Mouse (Mus musculus) hindbrain, embryonic 11.5 days (tissue): ENCODE data around the gene Ccn5. TPM values are rescaled to one million over a fixed set of nuclear protein-coding genes. Genes with fewer than 3 reads are reported as not detected.

Source experiments
- ATAC-seq: fragments of 200-750 bp; cut with Nextera tagmentation; 2 replicates; pipeline ENCODE4 v1.8.0; 2017; ENCODE audit warnings: mild to moderate bottlenecking, moderate TSS enrichment, moderate library complexity; ENCODE audit not compliant: low FRiP score
- DNase-seq: peaks from one replicate; pipeline ENCODE4 v3.0.0-alpha.2; 2015; ENCODE audit warnings: low spot score
- H3K27ac ChIP-seq: fragments of 300-500 bp; sonication (generic); 2 replicates; pipeline ENCODE4 v1.5.1; 2014; ENCODE audit warnings: mild to moderate bottlenecking, low read depth, low read length
- H3K27me3 ChIP-seq: fragments of 300-500 bp; sonication (generic); 2 replicates; pipeline ENCODE4 v1.6.1; 2014; ENCODE audit warnings: mild to moderate bottlenecking, low read length, moderate library complexity, mixed read lengths; ENCODE audit not compliant: control insufficient read depth, insufficient read depth
- H3K36me3 ChIP-seq: fragments of 300-500 bp; sonication (generic); 2 replicates; pipeline ENCODE4 v1.6.1; 2014; ENCODE audit warnings: mild to moderate bottlenecking, low read length, moderate library complexity, mixed read lengths; ENCODE audit not compliant: control insufficient read depth, insufficient read depth
- H3K4me1 ChIP-seq: fragments of 300-500 bp; sonication (generic); replicated peaks from 2 replicates; pipeline ENCODE4 v1.6.1; 2014; ENCODE audit warnings: low read length, mixed read lengths; ENCODE audit not compliant: control insufficient read depth, insufficient read depth
- H3K4me2 ChIP-seq: fragments of 300-500 bp; sonication (generic); replicated peaks from 2 replicates; pipeline ENCODE4 v1.6.1; 2014; ENCODE audit warnings: mild to moderate bottlenecking, low read depth, low read length
- H3K4me3 ChIP-seq: fragments of 300-500 bp; sonication (generic); 2 replicates; pipeline ENCODE4 v1.5.1; 2014; ENCODE audit warnings: low read depth, low read length
- H3K9ac ChIP-seq: fragments of 300-500 bp; sonication (generic); 2 replicates; pipeline ENCODE4 v1.6.1; 2014; ENCODE audit warnings: low read depth, low read length
- H3K9me3 ChIP-seq: fragments of 300-500 bp; sonication (generic); 2 replicates; pipeline ENCODE4 v1.6.1; 2016; ENCODE audit warnings: low read length; ENCODE audit not compliant: control insufficient read depth
- WGBS: fragments of 180-500 bp; shearing (Covaris S2); extraction: QIAGEN DNeasy Blood & Tissue Kit; methylation state at CpG from one replicate; pipeline ENCODE4 v1.1.7; 2014; 5-methylcytosine and 5-hydroxymethylcytosine counted together
- polyA plus RNA-seq: library from polyadenylated mRNA; unstranded; fragments of >200 nt; fragmentation: Nextera tagmentation; extraction: Ambion mirVana; gene quantifications from 2 replicates; pipeline ENCODE4 v1.2.1, GENCODE M21; 2014

Gene Ccn5
- 0.17 and 0.19 TPM in 2 replicates for polyA plus RNA-seq

- 79% methylated on average over 4 of the region's 4 CpGs for WGBS
- no peaks in the 10 kb centered on the region for H3K9me3 ChIP-seq
- H3K4me1 ChIP-seq: no peaks in the 10 kb centered on the region
- H3K4me3 ChIP-seq: no peak within 1 kb of the TSS
- DNase-seq: no peak
- no peaks in the 10 kb centered on the region for H3K36me3 ChIP-seq
- no peak within 1 kb of the TSS for H3K4me2 ChIP-seq
- H3K27me3 ChIP-seq: no peaks in the 10 kb centered on the region
- H3K9ac ChIP-seq: no peak within 1 kb of the TSS
- no peak for ATAC-seq
- no peak within 1 kb of the TSS for H3K27ac ChIP-seq
These were observed at the start of gene Ccn5 for GRCm38 (mm10) chr2:163820607-163821006. Gene Ccn5 (plus strand): TSS chr2:163820861.

GRCm38 (mm10) chr2:163776661-163777060, 44.0 kb upstream of the Ccn5 start:
- Histone ChIP-seq H3K4me2 (no peak overlapping the region), H3K27me3 (no peaks in the 10 kb centered on the region), H3K36me3 (no peaks in the 10 kb centered on the region), H3K9ac (no peak overlapping the region), H3K4me3 (no peak overlapping the region), H3K9me3 (no peaks in the 10 kb centered on the region), H3K27ac (no peak overlapping the region), H3K4me1 (no peaks in the 10 kb centered on the region)
- 12% methylated on average over 13 of the region's 13 CpGs for WGBS
- ATAC-seq (no peak), DNase-seq (no peak)

- H3K9me3 ChIP-seq: no peaks in the 10 kb centered on the region
- no peak overlapping the region for H3K9ac ChIP-seq
- no peaks in the 10 kb centered on the region for H3K27me3 ChIP-seq
- 0% methylated on average over 2 of the region's 2 CpGs for WGBS
- no peak overlapping the region for H3K4me3 ChIP-seq
- DNase-seq (no peak), ATAC-seq (no peak)
- no peaks in the 10 kb centered on the region for H3K4me1 ChIP-seq
- H3K27ac ChIP-seq: no peak overlapping the region
- H3K4me2 ChIP-seq: no peak overlapping the region
- H3K36me3 ChIP-seq: no peaks in the 10 kb centered on the region
These were observed 43.6 kb upstream of the Ccn5 start for GRCm38 (mm10) chr2:163777061-163777460.

- Histone ChIP-seq H3K27ac (no peak overlapping the region), H3K9me3 (no peaks in the 10 kb centered on the region), H3K4me2 (no peak overlapping the region), H3K36me3 (no peaks in the 10 kb centered on the region), H3K9ac (no peak overlapping the region), H3K4me1 (no peaks in the 10 kb centered on the region), H3K4me3 (no peak overlapping the region), H3K27me3 (no peaks in the 10 kb centered on the region)
- DNase-seq (no peak), ATAC-seq (no peak)
- WGBS: 50% methylated on average over 4 of the region's 4 CpGs
These were observed 41.8 kb upstream of the Ccn5 start for GRCm38 (mm10) chr2:163778896-163779295.

- no peak overlapping the region for H3K9ac ChIP-seq
- no peak overlapping the region for H3K4me3 ChIP-seq
- H3K27ac ChIP-seq: no peak overlapping the region
- ATAC-seq (no peak), DNase-seq (no peak)
- no peak overlapping the region for H3K4me2 ChIP-seq
- H3K36me3 ChIP-seq: no peaks in the 10 kb centered on the region
- 92% methylated on average over 6 of the region's 6 CpGs for WGBS
- H3K27me3 ChIP-seq: no peaks in the 10 kb centered on the region
- no peaks in the 10 kb centered on the region for H3K4me1 ChIP-seq
- H3K9me3 ChIP-seq: no peaks in the 10 kb centered on the region
These were observed 37.3 kb upstream of the Ccn5 start for GRCm38 (mm10) chr2:163783368-163783767.

- 77% methylated on average over 4 of the region's 4 CpGs for WGBS
- ATAC-seq (no peak), DNase-seq (no peak)
- Histone ChIP-seq H3K4me1 (no peaks in the 10 kb centered on the region), H3K4me3 (no peak overlapping the region), H3K9me3 (no peaks in the 10 kb centered on the region), H3K36me3 (no peaks in the 10 kb centered on the region), H3K27me3 (no peaks in the 10 kb centered on the region), H3K27ac (no peak overlapping the region), H3K4me2 (no peak overlapping the region), H3K9ac (no peak overlapping the region)
These were observed 36.8 kb upstream of the Ccn5 start for GRCm38 (mm10) chr2:163783901-163784300.

- no peaks in the 10 kb centered on the region for H3K36me3 ChIP-seq
- no peaks in the 10 kb centered on the region for H3K27me3 ChIP-seq
- H3K9ac ChIP-seq: no peak overlapping the region
- DNase-seq: no peak
- WGBS: 85% methylated on average over 6 of the region's 6 CpGs
- H3K4me3 ChIP-seq: no peak overlapping the region
- H3K4me2 ChIP-seq: no peak overlapping the region
- ATAC-seq: no peak
- no peaks in the 10 kb centered on the region for H3K4me1 ChIP-seq
- H3K27ac ChIP-seq: no peak overlapping the region
- no peaks in the 10 kb centered on the region for H3K9me3 ChIP-seq
These were observed 33.6 kb upstream of the Ccn5 start for GRCm38 (mm10) chr2:163787086-163787485.

- no peaks in the 10 kb centered on the region for H3K27me3 ChIP-seq
- H3K36me3 ChIP-seq: no peaks in the 10 kb centered on the region
- H3K4me2 ChIP-seq: no peak overlapping the region
- H3K4me1 ChIP-seq: no peaks in the 10 kb centered on the region
- no peak overlapping the region for H3K27ac ChIP-seq
- H3K9me3 ChIP-seq: no peaks in the 10 kb centered on the region
- H3K4me3 ChIP-seq: no peak overlapping the region
- DNase-seq (peak; percentile 72), ATAC-seq (no peak)
- WGBS: 54% methylated on average over 3 of the region's 3 CpGs
- no peak overlapping the region for H3K9ac ChIP-seq
These were observed 33.0 kb upstream of the Ccn5 start for GRCm38 (mm10) chr2:163787709-163788108.

- H3K9ac ChIP-seq: no peak overlapping the region
- H3K36me3 ChIP-seq: no peaks in the 10 kb centered on the region
- no peaks in the 10 kb centered on the region for H3K4me1 ChIP-seq
- H3K27ac ChIP-seq: no peak overlapping the region
- H3K27me3 ChIP-seq: no peaks in the 10 kb centered on the region
- no peaks in the 10 kb centered on the region for H3K9me3 ChIP-seq
- DNase-seq (peak; percentile 62), ATAC-seq (no peak)
- no peak overlapping the region for H3K4me2 ChIP-seq
- no peak overlapping the region for H3K4me3 ChIP-seq
- 77% methylated on average over 4 of the region's 4 CpGs for WGBS
These were observed 32.2 kb upstream of the Ccn5 start for GRCm38 (mm10) chr2:163788484-163788883.
